ENCODE assay signal across 18 mouse cellular contexts in the genomic region with DNA sequence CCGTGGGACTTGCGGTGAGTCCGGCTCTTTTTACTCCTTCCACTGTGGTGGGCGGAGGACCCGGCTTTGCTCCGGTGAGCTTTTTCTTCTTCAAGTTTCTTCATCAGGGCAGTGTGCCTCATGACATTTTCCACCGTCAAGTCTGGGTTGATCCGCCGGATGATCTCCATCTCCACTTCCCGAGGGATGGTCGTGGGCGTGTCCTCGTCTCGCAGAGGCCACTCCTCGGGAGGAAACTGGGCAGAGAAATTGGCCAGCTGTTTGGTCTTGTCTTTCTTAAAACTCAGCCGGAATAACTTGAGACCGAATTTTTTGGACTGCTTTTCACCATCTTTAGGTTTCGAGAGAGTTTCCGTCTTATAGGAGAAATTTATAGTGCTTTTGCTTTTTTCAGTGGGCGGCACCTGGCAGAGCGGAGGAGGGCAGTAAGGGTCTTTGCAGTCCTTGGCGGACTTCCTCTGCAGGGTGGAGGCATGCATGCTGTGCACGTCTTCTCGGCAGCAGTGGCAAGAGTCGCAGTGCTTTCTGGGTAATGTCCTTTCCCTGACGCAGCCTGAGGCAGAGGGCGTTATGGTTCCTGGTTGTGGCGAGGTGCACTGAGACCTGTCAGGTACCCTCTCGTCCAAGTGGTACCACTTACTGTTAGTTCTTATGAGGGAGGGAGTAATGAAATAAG.
DNase-seq lines count a peak whose midpoint lies in the region; TF ChIP-seq lines count a peak whose summit lies in the region.
"Had no signal": no experiment of that assay in that cellular context is flagged by ENCODE, and none has a peak within 500 bp of the region (broad histone marks: within the 10 kb centered on the region; RNA-seq: fewer than 3 reads in every experiment).

No protein-coding gene starts in this region.

- no peak for TF ChIP-seq POLR2A in testis, adult 2 months (IDR thresholded peaks at IDR 0.05; ENCODE audit: control insufficient read depth, low read depth, low read length)

- in situ Hi-C loops in ES-E14 (cut with MboI; ENCODE audit: low sequenced_read_pairs in 2 of 2, unreplicated experiment in 2 of 2): no loop called here

- H3K4me1 ChIP-seq in testis, adult 2 months (ENCODE audit: control insufficient read depth, insufficient read depth, low read length): no peaks in the 10 kb centered on the region; the same call in 1 of the 2 replicates
- peaks cover 2 to 10% of the 10 kb centered on the region in 2 experiments; a peak in 2 of 4 replicates for H3K4me1 ChIP-seq in ES-E14 (ENCODE audit: control insufficient read depth in 2 of 2, insufficient read depth in 2 of 2, low read length in 2 of 2, poor library complexity in 1 of 2)
- H3K4me1 ChIP-seq: embryonic facial prominence, embryonic 12.5 days; forebrain, embryonic 15.5 days; heart, embryonic 12.5 days; hindbrain, embryonic 15.5 days had no signal

- H3K9me3 ChIP-seq in ES-E14 (ENCODE audit: control insufficient read depth, insufficient read depth, low read depth, low read length): no peaks in the 10 kb centered on the region
- H3K9me3 ChIP-seq: embryonic facial prominence, embryonic 12.5 days; forebrain, embryonic 15.5 days; G1E; hindbrain, embryonic 15.5 days had no signal

- no peaks in the 10 kb centered on the region for H3K36me3 ChIP-seq in testis, adult 2 months (ENCODE audit: control insufficient read depth, insufficient read depth, low read length)
- H3K36me3 ChIP-seq in ES-E14 (ENCODE audit: control insufficient read depth, insufficient read depth, low read length, poor library complexity, severe bottlenecking): no peaks in the 10 kb centered on the region; the same call in 1 of the 2 replicates
- H3K36me3 ChIP-seq: G1E had no signal

- no peak overlapping the region; the same call in 1 of the 2 replicates for H3K9ac ChIP-seq in ES-E14 (ENCODE audit: insufficient read depth, low read depth, low read length, poor library complexity, severe bottlenecking)
- H3K9ac ChIP-seq: embryonic facial prominence, embryonic 12.5 days; forebrain, embryonic 15.5 days; heart, embryonic 12.5 days; hindbrain, embryonic 15.5 days had no signal

- H3K27me3 ChIP-seq in testis, adult 2 months (ENCODE audit: control insufficient read depth, insufficient read depth, low read length): no peaks in the 10 kb centered on the region
- H3K27me3 ChIP-seq: embryonic facial prominence, embryonic 12.5 days; forebrain, embryonic 15.5 days; heart, embryonic 12.5 days; hindbrain, embryonic 15.5 days had no signal

- no peak overlapping the region for H3K27ac ChIP-seq in testis, adult 2 months (ENCODE audit: control insufficient read depth, insufficient read depth, low read depth, low read length)
- no peak overlapping the region for H3K27ac ChIP-seq in ES-E14 (ENCODE audit: insufficient read depth, low read depth, low read length, poor library complexity, severe bottlenecking)
- H3K27ac ChIP-seq: embryonic facial prominence, embryonic 12.5 days; forebrain, embryonic 15.5 days; hindbrain, embryonic 15.5 days had no signal

- peak; percentile 12 for DNase-seq in gastrocnemius, postnatal 10 days
- DNase-seq in gastrocnemius, postnatal 4 days (ENCODE audit: low spot score in 2 of 2): no peak
- no peak for DNase-seq in testis, postnatal 10 days (ENCODE audit: low spot score)
- DNase-seq in ES-E14 (ENCODE audit: low read depth, low spot score): no peak
- DNase-seq in B cell, adult 2 months: no peak
- DNase-seq in thymus, postnatal 36 days: no peak
- DNase-seq: adrenal gland, postnatal 14 days; cerebellum, adult 11-12 months; cerebellum, adult 9-10 months; cerebellum, postnatal 25 days; heart, postnatal 36 days; kidney, adult 2 months had no signal

- peak overlapping the region; percentile 32 for H3K4me3 ChIP-seq in testis, adult 2 months (ENCODE audit: control insufficient read depth, low read depth, low read length)
- peak overlapping the region; percentile 31 to 43 for H3K4me3 ChIP-seq in ES-E14 (ENCODE audit: insufficient read depth in 1 of 2, low read depth in 1 of 2, low read length in 2 of 2, poor library complexity in 1 of 2, severe bottlenecking in 1 of 2)
- H3K4me3 ChIP-seq: embryonic facial prominence, embryonic 12.5 days; forebrain, embryonic 15.5 days; heart, embryonic 12.5 days; hindbrain, embryonic 15.5 days had no signal

- TF ChIP-seq CTCF in testis, adult 2 months (IDR thresholded peaks at IDR 0.05; ENCODE audit: control insufficient read depth, insufficient read depth, insufficient replicate concordance, low read depth, low read length): no peak

TF ChIP-seq in ES-E14, 5 proteins besides CTCF, POLR2A, EP300 and RAD21:
- TF ChIP-seq HCFC1 (IDR thresholded peaks at IDR 0.05; ENCODE audit: borderline replicate concordance, insufficient read depth, low read length): no peak
- TF ChIP-seq CHD2 (IDR thresholded peaks at IDR 0.05; ENCODE audit: low read depth, low read length): no peak
- no peak for TF ChIP-seq MAFK (IDR thresholded peaks at IDR 0.05; ENCODE audit: insufficient read depth, low read depth, low read length)
- TF ChIP-seq ZNF384 (IDR thresholded peaks at IDR 0.05; ENCODE audit: low read depth, low read length): no peak
- no peak for TF ChIP-seq ZC3H11A (IDR thresholded peaks at IDR 0.05; ENCODE audit: borderline replicate concordance, low read depth, low read length)
